Comparison of ENCODE assay signal across 8 mouse cellular contexts in genomic region chr9:62243991-62244611, GRCm38 (mm10). TPM values are rescaled to one million over a fixed set of nuclear protein-coding genes. Genes with fewer than 3 reads are reported as not detected.
DNase-seq lines count a peak whose midpoint lies in the region; ATAC-seq and TF ChIP-seq lines count a peak whose summit lies in the region.

No protein-coding gene starts in this region.

- peak overlapping the region; percentile 42; the same call in 1 of the 2 replicates for H3K4me2 ChIP-seq in CH12.LX (ENCODE audit: insufficient read depth, low read depth, poor library complexity, severe bottlenecking)
- peak overlapping the region; percentile 47 for H3K4me2 ChIP-seq in embryonic facial prominence, embryonic 14.5 days (ENCODE audit: low read depth, low read length)
- peak overlapping the region; percentile 68 for H3K4me2 ChIP-seq in heart, embryonic 13.5 days
- peak overlapping the region; percentile 60 for H3K4me2 ChIP-seq in liver, postnatal 0 days (ENCODE audit: low read depth, low read length)
- peak overlapping the region; percentile 44 for H3K4me2 ChIP-seq in neural tube, embryonic 15.5 days

- dilution Hi-C loops in CH12.LX (cut with MboI; ENCODE audit: extremely low pct_ligation_motif_present, extremely low pct_unique_long_range_greater_than_20kb, low sequenced_read_pairs): no loop called here

- peak; percentile 94 for TF ChIP-seq RAD21 in CH12.LX (IDR thresholded peaks at IDR 0.05; ENCODE audit: low read depth, low read length)

- peak; percentile 90 to 91 for TF ChIP-seq CTCF in CH12.LX (conservative IDR thresholded peaks at IDR 0.05 in 1 of 2, IDR thresholded peaks at IDR 0.05 in 1 of 2; ENCODE audit: low read depth in 2 of 2, low read length in 2 of 2)
- TF ChIP-seq CTCF in bone marrow, adult 2 months (IDR thresholded peaks at IDR 0.05; ENCODE audit: control insufficient read depth, insufficient read depth, low read length): peak; percentile 69
- TF ChIP-seq CTCF in liver, postnatal 0 days (IDR thresholded peaks at IDR 0.05; ENCODE audit: low read depth): peak; percentile 93

- ATAC-seq in embryonic facial prominence, embryonic 14.5 days (ENCODE audit: low read depth): peak; percentile 62
- ATAC-seq in heart, embryonic 13.5 days (ENCODE audit: extremely low read depth, insufficient number of reproducible peaks, low FRiP score, low TSS enrichment): no peak
- peak; percentile 80 for ATAC-seq in liver, postnatal 0 days
- ATAC-seq in neural tube, embryonic 15.5 days (ENCODE audit: low FRiP score): peak; percentile 63

- WGBS in bone marrow, adult 2 months: 49% methylated on average over 19 of the region's 19 CpGs
- WGBS in embryonic facial prominence, embryonic 14.5 days: 21% methylated on average over 19 of the region's 19 CpGs
- 19% methylated on average over 19 of the region's 19 CpGs for WGBS in heart, embryonic 13.5 days
- 34% methylated on average over 19 of the region's 19 CpGs for WGBS in liver, postnatal 0 days (ENCODE audit: insufficient replicate concordance)
- WGBS in neural tube, embryonic 15.5 days: 20% methylated on average over 19 of the region's 19 CpGs

- peaks cover 2% of the 10 kb centered on the region for H3K27me3 ChIP-seq in CH12.LX (replicated peaks)
- H3K27me3 ChIP-seq in embryonic facial prominence, embryonic 14.5 days (replicated peaks; ENCODE audit: control insufficient read depth, insufficient read depth, low read length): no peaks in the 10 kb centered on the region
- peaks cover 10% of the 10 kb centered on the region for H3K27me3 ChIP-seq in heart, embryonic 13.5 days (replicated peaks)
- H3K27me3 ChIP-seq in liver, postnatal 0 days (ENCODE audit: insufficient read depth, low read length): no peaks in the 10 kb centered on the region
- 0 out of 2 replicates have a peak, but pooled peaks cover 3% of the 10 kb centered on the region for H3K27me3 ChIP-seq in neural tube, embryonic 15.5 days (replicated peaks)

- peak; percentile 84 for DNase-seq in CH12.LX (ENCODE audit: extremely low read depth)
- peak; percentile 92 for DNase-seq in embryonic facial prominence, embryonic 14.5 days (ENCODE audit: low spot score)
- peak; percentile 91 for DNase-seq in kidney, postnatal 10 days
- peak; percentile 84 for DNase-seq in liver, postnatal 0 days
- peak; percentile 77 for DNase-seq in thymus, postnatal 4 days

- peaks cover 2 to 15% of the 10 kb centered on the region in 2 experiments for H3K4me1 ChIP-seq in CH12.LX (ENCODE audit: control insufficient read depth in 1 of 2, insufficient read depth in 2 of 2)
- H3K4me1 ChIP-seq in bone marrow, adult 2 months (ENCODE audit: control insufficient read depth, insufficient read depth, low read length): no peaks in the 10 kb centered on the region
- peaks cover 4% of the 10 kb centered on the region; the same call in 1 of the 2 replicates for H3K4me1 ChIP-seq in embryonic facial prominence, embryonic 14.5 days (ENCODE audit: control insufficient read depth, insufficient read depth, low read length)
- peaks cover 9% of the 10 kb centered on the region for H3K4me1 ChIP-seq in heart, embryonic 13.5 days
- no peaks in the 10 kb centered on the region for H3K4me1 ChIP-seq in liver, postnatal 0 days (ENCODE audit: insufficient read depth)
- H3K4me1 ChIP-seq in neural tube, embryonic 15.5 days: peaks cover 18% of the 10 kb centered on the region

- H3K79me2 ChIP-seq in CH12.LX (replicated peaks; ENCODE audit: control insufficient read depth, extremely low read depth, insufficient read depth, poor library complexity, severe bottlenecking): no peaks in the 10 kb centered on the region

- H3K27ac ChIP-seq in CH12.LX (ENCODE audit: insufficient read depth, low read depth): no peak overlapping the region
- no peak overlapping the region for H3K27ac ChIP-seq in bone marrow, adult 2 months (ENCODE audit: control insufficient read depth, insufficient read depth, low read depth, low read length, poor library complexity)
- H3K27ac ChIP-seq in embryonic facial prominence, embryonic 14.5 days (replicated peaks; ENCODE audit: low read depth, low read length): no peak overlapping the region
- H3K27ac ChIP-seq in heart, embryonic 13.5 days (replicated peaks): no peak overlapping the region
- no peak overlapping the region for H3K27ac ChIP-seq in liver, postnatal 0 days (ENCODE audit: low read depth)
- H3K27ac ChIP-seq in neural tube, embryonic 15.5 days (replicated peaks): peak overlapping the region; percentile 68

- no peak overlapping the region for H3K4me3 ChIP-seq in CH12.LX (replicated peaks in 1 of 3; ENCODE audit: low read depth in 2 of 3, low read length in 2 of 3, poor library complexity in 1 of 3)
- no peak overlapping the region for H3K4me3 ChIP-seq in bone marrow, adult 2 months (replicated peaks; ENCODE audit: control insufficient read depth, low read depth, low read length)
- peak overlapping the region; percentile 17; the same call in 1 of the 2 replicates for H3K4me3 ChIP-seq in embryonic facial prominence, embryonic 14.5 days (ENCODE audit: low read depth, low read length)
- peak overlapping the region; percentile 37 for H3K4me3 ChIP-seq in heart, embryonic 13.5 days
- H3K4me3 ChIP-seq in liver, postnatal 0 days (ENCODE audit: low read depth, low read length): peak overlapping the region; percentile 14; the same call in 1 of the 2 replicates
- no peak overlapping the region for H3K4me3 ChIP-seq in neural tube, embryonic 15.5 days (replicated peaks)

- no peaks in the 10 kb centered on the region for H3K36me3 ChIP-seq in CH12.LX (replicated peaks in 1 of 2; ENCODE audit: control insufficient read depth in 1 of 2, insufficient read depth in 1 of 2, low read length in 1 of 2)
- no peaks in the 10 kb centered on the region for H3K36me3 ChIP-seq in embryonic facial prominence, embryonic 14.5 days (ENCODE audit: control insufficient read depth, insufficient read depth, low read length)
- H3K36me3 ChIP-seq in heart, embryonic 13.5 days: no peaks in the 10 kb centered on the region
- H3K36me3 ChIP-seq in liver, postnatal 0 days (replicated peaks; ENCODE audit: insufficient read depth, low read length): no peaks in the 10 kb centered on the region
- no peaks in the 10 kb centered on the region for H3K36me3 ChIP-seq in neural tube, embryonic 15.5 days

- in situ Hi-C loops in CH12.LX (cut with MboI; ENCODE audit: low pct_ligation_motif_present, low pct_unique_long_range_greater_than_20kb, low sequenced_read_pairs): loop anchor here (5.0 to 10.0 kb wide), 2 partner anchors 192 to 299 kb away; partner anchors contain the start of gene Kif23

- 0 out of 2 replicates have a peak, but pooled peaks have one; percentile 36 for TF ChIP-seq EP300 in CH12.LX (IDR thresholded peaks at IDR 0.05; ENCODE audit: low read length)
- TF ChIP-seq EP300 in liver, postnatal 0 days (IDR thresholded peaks at IDR 0.05; ENCODE audit: low read depth): no peak

- peaks cover 11% of the 10 kb centered on the region for H3K9me3 ChIP-seq in CH12.LX (replicated peaks; ENCODE audit: low read length)
- no peaks in the 10 kb centered on the region for H3K9me3 ChIP-seq in embryonic facial prominence, embryonic 14.5 days (ENCODE audit: control insufficient read depth, low read length)
- no peaks in the 10 kb centered on the region for H3K9me3 ChIP-seq in heart, embryonic 13.5 days
- no peaks in the 10 kb centered on the region for H3K9me3 ChIP-seq in liver, postnatal 0 days (ENCODE audit: low read length)
- H3K9me3 ChIP-seq in neural tube, embryonic 15.5 days (replicated peaks): no peaks in the 10 kb centered on the region

- TF ChIP-seq POLR2A in CH12.LX (IDR thresholded peaks at IDR 0.05; ENCODE audit: low read depth, low read length): no peak
- no peak for TF ChIP-seq POLR2A in bone marrow, adult 2 months (IDR thresholded peaks at IDR 0.05; ENCODE audit: borderline replicate concordance, control insufficient read depth, low read depth, low read length)

- H3K9ac ChIP-seq in CH12.LX (ENCODE audit: insufficient read depth, low read depth): no peak overlapping the region
- peak overlapping the region; percentile 41; the same call in 1 of the 2 replicates for H3K9ac ChIP-seq in embryonic facial prominence, embryonic 14.5 days (ENCODE audit: low read depth, low read length)
- H3K9ac ChIP-seq in heart, embryonic 13.5 days: peak overlapping the region; percentile 58
- H3K9ac ChIP-seq in liver, postnatal 0 days (replicated peaks): no peak overlapping the region
- H3K9ac ChIP-seq in neural tube, embryonic 15.5 days (replicated peaks): no peak overlapping the region; the same call in 1 of the 2 replicates

TF ChIP-seq in CH12.LX, 34 proteins besides CTCF, POLR2A, EP300 and RAD21 (continues in another document):
- TF ChIP-seq USF1 (IDR thresholded peaks at IDR 0.05; ENCODE audit: low read depth, low read length): no peak
- TF ChIP-seq ZMIZ1 (IDR thresholded peaks at IDR 0.05; ENCODE audit: low read depth, low read length): no peak
- TF ChIP-seq MAZ (IDR thresholded peaks at IDR 0.05; ENCODE audit: low read depth, low read length): no peak
- TF ChIP-seq PAX5 (IDR thresholded peaks at IDR 0.05; ENCODE audit: low read length): no peak
- no peak for TF ChIP-seq POLR2AphosphoS2 (IDR thresholded peaks at IDR 0.05; ENCODE audit: low read depth, low read length)
- 0 out of 2 replicates have a peak, but pooled peaks have one; percentile 31 for TF ChIP-seq ELF1 (IDR thresholded peaks at IDR 0.05; ENCODE audit: low read depth, low read length)
- TF ChIP-seq MYC (IDR thresholded peaks at IDR 0.05; ENCODE audit: low read depth, low read length): no peak
- no peak for TF ChIP-seq NRF1 (IDR thresholded peaks at IDR 0.05; ENCODE audit: low read depth, low read length)
- no peak; the same call in 1 of the 2 replicates for TF ChIP-seq BHLHE40 (IDR thresholded peaks at IDR 0.05; ENCODE audit: low read depth, low read length)
- no peak for TF ChIP-seq MXI1 (IDR thresholded peaks at IDR 0.05; ENCODE audit: low read depth, low read length)
- TF ChIP-seq CHD1 (IDR thresholded peaks at IDR 0.05; ENCODE audit: low read depth, low read length): no peak
- TF ChIP-seq IRF4 (IDR thresholded peaks at IDR 0.05; ENCODE audit: low read depth, low read length): peak; percentile 71; the same call in 1 of the 2 replicates
- TF ChIP-seq NELFE (IDR thresholded peaks at IDR 0.05; ENCODE audit: low read depth, low read length): no peak; the same call in 1 of the 2 replicates
- TF ChIP-seq MEF2A (IDR thresholded peaks at IDR 0.05; ENCODE audit: borderline replicate concordance, low read depth, low read length): no peak

RNA-seq across cellular contexts. Expression of gene Spesp1, which starts 37.9 kb away (rescaled TPM):
- total RNA-seq in CH12.LX (2012; rRNA removed) (not detected in 2 replicates), CH12.LX (2014; rRNA removed) (not detected in 2 replicates)
- polyA plus RNA-seq in CH12.LX (2012; ENCODE audit: insufficient read length, low read depth): not detected in 2 replicates
- polyA plus RNA-seq in bone marrow, adult 2 months (2011; ENCODE audit: insufficient read depth, insufficient read length, low replicate concordance, missing spikeins): not detected in 2 replicates
- polyA plus RNA-seq in embryonic facial prominence, embryonic 14.5 days (2014; fragmentation: Nextera tagmentation; extraction: Ambion mirVana): not detected in 2 replicates
- not detected in 2 replicates for polyA plus RNA-seq in heart, embryonic 13.5 days (2015; fragmentation: Nextera tagmentation; extraction: Ambion mirVana)
- polyA plus RNA-seq in liver, postnatal 0 days (2015; fragmentation: Nextera tagmentation; extraction: Ambion mirVana): not detected in 2 replicates
- not detected in 2 replicates for polyA plus RNA-seq in neural tube, embryonic 15.5 days (2015; fragmentation: Nextera tagmentation; extraction: Ambion mirVana)

Comparison
In these comparisons a context has a peak if more than half of its experiments do, and no peak if none do; other contexts are left out.
1. H3K4me3 ChIP-seq: peak in embryonic facial prominence, embryonic 14.5 days (single experiment), heart, embryonic 13.5 days (single experiment) and liver, postnatal 0 days (single experiment); none in CH12.LX (0 of 3), bone marrow, adult 2 months (single experiment) and neural tube, embryonic 15.5 days (single experiment).
2. H3K9ac ChIP-seq: peak in embryonic facial prominence, embryonic 14.5 days (single experiment) and heart, embryonic 13.5 days (single experiment); none in CH12.LX (single experiment), liver, postnatal 0 days (single experiment) and neural tube, embryonic 15.5 days (single experiment).
3. Peak in every context shown above with its lines, with median percentiles within 50 percentile points of each other: DNase-seq, H3K4me2 ChIP-seq and CTCF ChIP-seq.